Mouse (Mus musculus) thymus, postnatal 4 days (tissue): Measurements from ENCODE around the gene Tubd1.

Experiments
- DNase-seq: peaks from one replicate; pipeline ENCODE4 v3.0.0; 2021

The Tubd1 gene

DNA sequence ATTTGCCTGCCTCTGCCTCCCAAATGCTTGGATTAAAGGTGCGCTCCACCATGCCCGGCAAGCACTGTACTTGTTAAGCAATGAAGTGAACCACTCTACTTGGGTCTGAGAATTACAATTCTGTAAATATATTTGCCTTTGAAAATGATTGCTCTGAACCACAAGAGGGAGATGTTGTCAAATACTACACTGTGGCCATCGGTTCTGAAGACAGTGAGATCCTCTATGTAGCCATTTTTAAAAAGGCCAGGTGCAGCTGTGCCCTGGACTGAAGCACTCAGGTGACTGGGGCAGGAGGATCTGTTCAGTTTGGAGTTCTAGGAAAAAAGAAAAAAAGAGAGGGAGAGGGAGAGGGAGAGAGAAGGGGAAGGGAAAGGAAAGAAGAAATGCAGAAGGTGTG, 23.6 kb downstream of the Tubd1 start:
- DNase-seq: no peak

GRCm38 (mm10) chr11:86570261-86570746, 25.5 kb downstream of the Tubd1 start:
- no peak for DNase-seq

DNA sequence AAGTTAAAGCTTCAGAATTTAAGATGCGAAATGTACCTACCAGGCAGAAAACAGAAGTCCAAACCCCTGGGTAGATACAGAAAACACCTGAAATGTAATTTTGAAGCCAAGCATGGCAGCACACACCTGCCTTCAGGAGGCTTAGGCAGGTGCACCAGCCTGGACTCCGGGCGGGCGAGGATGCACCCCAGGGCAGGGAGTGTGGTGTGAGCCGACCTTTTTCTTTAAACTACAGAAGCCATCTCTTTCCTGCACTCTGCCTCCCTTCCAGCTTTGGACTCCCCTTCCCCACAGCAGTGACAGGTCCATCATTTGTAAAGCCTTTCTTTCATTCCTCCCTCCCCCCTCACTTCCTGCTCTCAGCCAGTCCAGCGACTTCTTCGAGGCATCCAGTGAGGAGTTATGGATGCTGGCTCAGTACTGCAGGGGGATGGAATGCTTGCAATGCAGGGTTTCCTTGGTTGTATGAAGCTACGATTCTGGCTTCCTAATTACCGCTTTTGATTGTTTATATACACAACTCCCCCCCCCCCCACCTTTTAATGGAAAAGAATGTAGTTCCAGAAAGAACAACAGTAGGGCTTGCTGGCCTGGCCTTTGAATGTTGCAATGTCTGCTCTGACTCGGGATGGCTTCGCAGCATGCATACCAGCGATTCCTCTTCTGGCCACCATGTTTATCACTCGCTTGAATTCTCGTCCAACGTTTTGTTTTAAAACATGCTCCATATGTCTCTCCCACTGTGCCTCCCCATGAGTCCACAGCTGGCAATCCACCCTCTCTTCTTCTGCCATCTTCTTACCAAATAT, 26.5 kb downstream of the Tubd1 start:
- DNase-seq: no peak

GRCm38 (mm10) chr11:86571871-86572270, 27.1 kb downstream of the Tubd1 start:
- no peak for DNase-seq

GRCm38 (mm10) chr11:86572623-86573022, 27.8 kb downstream of the Tubd1 start:
- no peak for DNase-seq

DNA sequence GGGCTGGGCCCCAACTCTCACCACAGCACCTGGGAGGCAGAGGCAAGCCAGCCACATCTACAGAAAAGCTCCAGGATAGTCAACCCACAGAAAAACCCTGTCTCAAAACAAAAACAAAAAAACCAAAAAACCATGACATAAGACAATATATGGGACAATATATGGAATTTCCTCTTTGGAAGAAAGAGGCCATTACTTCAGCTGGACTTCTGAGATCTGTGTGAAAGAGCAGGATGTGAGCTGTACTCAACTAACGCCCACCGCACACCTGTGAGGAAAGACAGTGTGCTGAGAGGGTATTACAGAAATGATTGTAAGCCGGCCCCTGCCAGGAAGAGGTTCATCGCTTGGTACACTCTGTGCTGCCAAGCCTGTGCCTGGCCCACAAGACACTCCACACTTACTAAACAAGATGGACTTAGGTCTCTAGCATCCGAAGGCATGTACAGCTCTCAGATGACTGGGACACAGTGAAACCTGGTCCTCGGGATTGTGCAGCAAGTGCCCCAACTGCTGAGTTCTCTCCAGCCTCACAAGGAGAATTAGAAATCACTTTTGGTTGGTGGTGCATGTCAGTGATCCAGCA, 28.9 kb downstream of the Tubd1 start:
- peak; percentile 62 for DNase-seq

- DNase-seq: no peak
Measured at GRCm38 (mm10) chr11:86574408-86574807, 29.6 kb downstream of the Tubd1 start.

GRCm38 (mm10) chr11:86575632-86576378, 31.0 kb downstream of the Tubd1 start:
- no peak for DNase-seq

- no peak for DNase-seq
Measured at GRCm38 (mm10) chr11:86577231-86577630, 32.4 kb downstream of the Tubd1 start.

DNA sequence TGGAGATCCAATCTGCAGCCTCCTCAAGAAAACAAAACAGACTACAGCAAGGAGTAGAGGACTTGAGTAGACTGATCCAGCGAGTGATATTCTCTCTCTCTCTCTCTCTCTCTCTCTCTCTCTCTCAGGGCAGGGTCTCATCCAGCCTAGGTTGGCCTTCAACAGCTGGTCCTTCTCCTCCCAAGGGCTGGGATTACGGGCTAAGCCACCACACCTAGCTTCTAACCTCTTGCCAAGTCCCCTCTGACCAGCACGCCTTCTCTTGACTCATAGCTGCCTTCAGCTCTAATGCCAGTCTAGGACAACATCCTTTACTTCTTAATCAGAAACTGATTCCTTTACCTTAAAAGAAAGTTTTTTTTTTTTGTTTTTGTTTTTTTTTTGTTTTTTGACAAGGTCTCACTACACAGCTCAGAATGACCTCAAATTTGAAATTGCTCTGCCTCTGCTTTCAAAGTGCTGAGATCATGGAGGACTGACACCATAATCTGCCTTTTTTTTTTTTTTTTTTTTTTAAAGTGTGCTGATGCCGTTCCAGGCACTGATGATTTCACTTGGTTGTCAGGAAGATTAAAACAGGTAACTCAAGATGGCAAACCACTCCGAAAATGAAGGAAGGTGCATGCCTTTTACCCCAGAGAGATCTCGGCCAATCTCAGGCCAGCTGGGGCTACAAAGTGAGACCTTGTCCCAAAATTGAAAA, 33.5 kb downstream of the Tubd1 start:
- no peak for DNase-seq

DNA sequence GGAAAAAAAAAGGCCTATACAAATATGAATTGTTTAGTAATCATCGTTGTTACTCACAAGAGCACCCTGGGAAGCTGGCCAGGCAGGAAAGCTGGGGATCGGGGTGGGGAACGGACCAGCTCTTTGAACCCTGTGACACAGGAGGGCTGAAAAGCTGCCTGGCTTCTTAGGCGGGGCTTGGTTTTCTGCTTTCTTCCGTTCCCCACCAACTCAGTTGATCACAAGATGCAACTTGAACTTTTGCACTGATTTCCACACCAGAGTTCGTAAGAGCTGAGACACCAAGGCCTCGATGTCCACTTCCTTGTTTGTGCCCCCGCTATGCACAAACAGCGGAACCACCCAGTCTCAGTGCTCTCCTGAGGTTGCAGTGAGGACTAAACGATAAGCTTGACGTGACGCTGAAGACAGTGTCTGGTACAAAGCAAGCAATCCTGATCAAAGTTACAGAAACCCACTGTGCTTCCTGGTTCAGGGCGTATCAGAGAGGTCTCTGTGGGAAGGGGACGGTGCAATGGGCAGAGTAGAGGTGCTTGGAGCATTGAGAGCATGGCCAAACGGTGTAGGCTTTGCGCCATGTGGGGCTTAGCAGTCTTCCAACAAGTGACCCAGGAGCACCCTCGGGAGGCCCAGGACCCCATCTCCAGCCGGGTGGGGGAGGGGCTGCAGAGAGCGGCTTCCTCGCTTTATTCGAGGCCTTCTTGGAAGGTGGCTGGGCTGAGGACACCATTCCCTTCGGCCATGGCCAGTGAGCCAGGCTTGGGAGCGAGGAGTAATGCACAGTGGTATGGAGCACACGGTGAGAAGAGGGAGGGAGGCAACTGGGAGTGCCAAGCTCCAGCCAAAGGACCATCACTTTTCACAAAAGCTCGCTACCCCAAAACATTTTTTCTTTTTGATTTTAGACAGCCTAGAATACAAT, 34.3 kb downstream of the Tubd1 start:
- DNase-seq: peak; percentile 66

DNA sequence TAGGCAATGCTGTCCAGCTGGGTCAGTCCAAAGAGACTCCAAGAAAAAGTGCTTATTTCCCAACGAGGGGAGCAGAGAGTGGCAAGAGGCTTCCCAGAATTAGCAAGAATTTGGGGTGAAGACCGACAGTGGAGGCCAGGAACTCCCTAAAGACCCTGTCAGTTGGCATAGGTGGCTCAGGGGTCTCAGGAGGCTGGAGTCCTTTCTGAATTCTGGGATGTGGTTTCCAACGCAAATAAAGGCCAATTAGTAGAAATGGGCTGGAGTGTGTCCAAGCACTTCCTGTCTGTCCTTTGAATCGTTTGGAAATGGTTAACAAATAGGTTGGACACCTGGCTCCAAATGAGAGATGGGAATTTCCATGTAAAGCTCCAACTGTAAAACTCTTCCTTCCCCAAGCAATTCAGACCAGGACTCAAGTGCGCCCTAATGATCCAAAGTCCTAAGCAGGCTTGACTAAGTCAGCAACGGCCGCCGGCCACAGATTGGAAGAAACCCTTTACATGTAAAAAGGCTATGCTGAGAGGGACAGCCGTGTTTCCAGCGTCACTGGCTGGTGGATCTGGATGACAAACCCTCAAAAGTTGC, 35.0 kb downstream of the Tubd1 start:
- no peak for DNase-seq

GRCm38 (mm10) chr11:86580319-86581113, 35.7 kb downstream of the Tubd1 start:
- no peak for DNase-seq

DNA sequence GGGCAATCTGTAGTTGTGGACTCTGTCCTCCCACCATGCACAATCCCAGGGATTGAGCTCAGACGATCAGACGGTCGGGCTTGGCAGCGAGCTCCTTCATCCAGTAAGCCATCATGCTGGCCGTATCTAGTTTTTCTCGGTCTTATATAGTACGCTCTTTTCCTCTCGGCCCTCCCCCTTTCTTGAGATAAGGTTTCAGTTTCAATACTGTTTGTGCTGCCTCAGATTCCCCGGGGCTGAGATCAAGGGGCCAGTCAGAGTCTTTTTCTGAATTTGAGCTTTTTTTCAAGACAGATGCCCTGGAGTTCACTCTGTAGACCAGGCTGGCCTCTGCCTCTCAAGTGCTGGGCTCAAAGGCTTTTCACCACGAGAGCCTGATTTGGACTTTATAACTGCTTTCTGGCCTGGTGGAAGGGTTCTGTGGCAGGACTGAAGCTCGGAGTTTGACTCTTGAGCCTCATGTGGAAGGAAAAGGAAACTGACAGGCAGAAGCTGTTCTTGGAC, 36.5 kb downstream of the Tubd1 start:
- DNase-seq: peak; percentile 56

- peak; percentile 48 for DNase-seq
Measured at GRCm38 (mm10) chr11:86581943-86582542, 37.3 kb downstream of the Tubd1 start.

GRCm38 (mm10) chr11:86582543-86583260, 37.9 kb downstream of the Tubd1 start:
- no peak for DNase-seq

GRCm38 (mm10) chr11:86583313-86583825, 38.6 kb downstream of the Tubd1 start:
- no peak for DNase-seq

- DNase-seq: no peak
Measured at GRCm38 (mm10) chr11:86583990-86584897, 39.5 kb downstream of the Tubd1 start.
